Mouse (Mus musculus) heart, adult 9 months (tissue): ENCODE data around the gene Slc45a2.

Experiments used
- DNase-seq, 2 experiments: peaks; one replicate each; pipeline ENCODE4 v3.0.0; 2022; ENCODE audit warnings: low spot score in 2 of 2

Gene Slc45a2

GRCm38 (mm10) chr15:11065528-11066171 is 65.1 kb downstream of the Slc45a2 start:
- DNase-seq: no peak

GRCm38 (mm10) chr15:11066299-11066698 is 65.8 kb downstream of the Slc45a2 start:
- no peak for DNase-seq

GRCm38 (mm10) chr15:11067891-11068290 is 67.4 kb downstream of the Slc45a2 start:
- no peak for DNase-seq

- no peak for DNase-seq
Measured at GRCm38 (mm10) chr15:11075726-11076361, 75.3 kb downstream of the Slc45a2 start.
